Mouse (Mus musculus) left cerebral cortex, postnatal 14 days (tissue): ENCODE results near the gene Hlcs. TPM values are rescaled to one million over a fixed set of nuclear protein-coding genes. Genes with fewer than 3 reads are reported as not detected.

ENCODE experiments used
- DNase-seq, 2 experiments: peaks; one replicate each; pipeline ENCODE4 v3.0.0; 2021 to 2022; ENCODE audit warnings: low spot score in 2 of 2, mixed read lengths in 1 of 2
- intact Hi-C: fragments of 180-260 bp; cut with DNase I; formaldehyde crosslinking; loops from one replicate; pipeline ENCODE4 v1.15.1; 2025
- total RNA-seq, 2 experiments: library from RNA; stranded (reverse); gene quantifications; 2 replicates each; pipeline ENCODE4 v1.2.3; 2021

Hlcs gene
- total RNA-seq, 2 experiments from 2014 or later = 14.0 to 15.8 TPM

GRCm38 (mm10) chr16:94179341-94180121 is 133.8 kb downstream of the Hlcs start:
- no peak for DNase-seq
- intact Hi-C loops = no loop called here

GRCm38 (mm10) chr16:94178441-94179220 is 134.7 kb downstream of the Hlcs start:
- no peak for DNase-seq
- intact Hi-C loops = no loop called here

GRCm38 (mm10) chr16:94176997-94177857 is 136.1 kb downstream of the Hlcs start:
- peak in 1 of 2 experiments; percentile 15 for DNase-seq
- intact Hi-C loops = no loop called here

GRCm38 (mm10) chr16:94175366-94175986 is 137.9 kb downstream of the Hlcs start:
- intact Hi-C loops = no loop called here
- DNase-seq = no peak

- intact Hi-C loops = no loop called here
Observed at GRCm38 (mm10) chr16:94173361-94173760, 140.0 kb downstream of the Hlcs start.

GRCm38 (mm10) chr16:94170218-94170617 is 143.2 kb downstream of the Hlcs start:
- intact Hi-C loops = no loop called here
- DNase-seq = no peak

More at GRCm38 (mm10) chr16:94173361-94173760, 140.0 kb downstream of the Hlcs start:
- DNase-seq = no peak

- intact Hi-C loops = no loop called here
- DNase-seq = no peak
Observed at GRCm38 (mm10) chr16:94168655-94169545, 144.5 kb downstream of the Hlcs start.

- intact Hi-C loops = no loop called here
- DNase-seq = no peak
Observed at GRCm38 (mm10) chr16:94164978-94165377, 148.4 kb downstream of the Hlcs start.

GRCm38 (mm10) chr16:94164236-94164635 is 149.1 kb downstream of the Hlcs start:
- no peak for DNase-seq
- intact Hi-C loops = no loop called here

GRCm38 (mm10) chr16:94163051-94163450 is 150.3 kb downstream of the Hlcs start:
- no peak for DNase-seq
- intact Hi-C loops = no loop called here

- DNase-seq = no peak
- intact Hi-C loops = no loop called here
Observed at GRCm38 (mm10) chr16:94162000-94162399, 151.4 kb downstream of the Hlcs start.

GRCm38 (mm10) chr16:94157819-94158218 is 155.6 kb downstream of the Hlcs start:
- no peak for DNase-seq
- intact Hi-C loops = no loop called here

- intact Hi-C loops = no loop called here
Observed at GRCm38 (mm10) chr16:94155041-94155653, 158.2 kb downstream of the Hlcs start.

GRCm38 (mm10) chr16:94150125-94151103 is 163.0 kb downstream of the Hlcs start:
- no peak for DNase-seq
- intact Hi-C loops = no loop called here

More at GRCm38 (mm10) chr16:94155041-94155653, 158.2 kb downstream of the Hlcs start:
- no peak for DNase-seq

- DNase-seq = no peak
- intact Hi-C loops = no loop called here
Observed at GRCm38 (mm10) chr16:94148139-94148538, 165.2 kb downstream of the Hlcs start.

GRCm38 (mm10) chr16:94143325-94143724 is 170.0 kb downstream of the Hlcs start:
- intact Hi-C loops = no loop called here
- DNase-seq = no peak

- intact Hi-C loops = no loop called here
- DNase-seq = peak; percentile 45 to 55
Observed at GRCm38 (mm10) chr16:94140746-94141145, 172.6 kb downstream of the Hlcs start.
